Mouse (Mus musculus) spleen, postnatal 10 days (tissue): ENCODE data around the gene Bicd2.
"Not testable (repeated sequence)": the region's sequence is repeated elsewhere in the genome, so short reads cannot be mapped to it uniquely, and the experiment has no call there.

Experiments used
- DNase-seq, 2 experiments: peaks; one replicate each; pipeline ENCODE4 v3.0.0; 2021 to 2022; ENCODE audit warnings: low spot score in 2 of 2

Bicd2 gene

DNA sequence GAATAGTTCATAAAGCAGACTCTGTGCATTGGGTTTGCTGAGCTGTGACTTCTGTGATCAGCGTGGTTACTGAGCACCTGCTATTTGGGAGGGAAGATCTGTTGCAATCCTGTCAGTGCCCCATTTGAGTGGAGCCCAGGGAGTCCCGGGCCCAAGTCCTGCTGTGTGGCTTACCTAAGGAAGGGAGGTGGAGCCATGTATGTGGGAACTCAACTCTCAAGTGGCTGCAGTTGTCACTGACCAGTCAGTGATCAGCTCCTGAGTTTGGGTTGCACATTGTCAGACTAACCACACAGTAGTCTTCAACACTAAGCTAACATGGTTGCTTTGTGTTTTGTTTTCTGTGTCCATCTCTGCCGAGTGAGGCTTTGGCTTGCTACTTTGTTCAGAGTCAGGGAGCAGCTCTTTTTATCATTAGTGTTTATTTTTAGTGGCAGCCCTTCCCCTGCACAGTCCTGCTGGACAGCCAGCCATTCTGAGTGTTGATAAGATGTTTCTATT lies 19.6 kb downstream of the Bicd2 start:
- DNase-seq: no peak

GRCm38 (mm10) chr13:49362364-49362763 lies 21.0 kb downstream of the Bicd2 start:
- DNase-seq: no peak

DNA sequence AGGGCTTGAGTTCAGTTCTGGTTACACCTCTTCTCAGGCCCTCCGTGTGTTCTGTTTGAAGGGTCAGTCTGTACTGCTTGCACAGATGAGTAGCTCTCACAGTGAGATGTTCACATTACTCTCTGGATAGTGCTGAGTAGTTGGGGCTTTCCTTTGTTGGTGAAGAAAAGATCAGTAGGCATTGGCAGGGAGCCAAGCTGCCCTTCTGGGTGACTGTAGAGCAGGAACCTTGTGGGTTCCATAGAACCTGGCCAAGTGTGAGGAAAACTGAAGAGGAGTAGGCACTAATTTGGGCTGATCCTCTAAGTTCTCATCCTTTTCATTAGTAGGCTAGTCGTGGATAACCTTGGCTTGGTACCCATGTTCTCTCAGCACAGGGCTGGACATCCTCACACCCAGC lies 21.4 kb downstream of the Bicd2 start:
- no peak for DNase-seq

- DNase-seq: no peak
These were observed 23.3 kb downstream of the Bicd2 start for GRCm38 (mm10) chr13:49364716-49365115.

DNA sequence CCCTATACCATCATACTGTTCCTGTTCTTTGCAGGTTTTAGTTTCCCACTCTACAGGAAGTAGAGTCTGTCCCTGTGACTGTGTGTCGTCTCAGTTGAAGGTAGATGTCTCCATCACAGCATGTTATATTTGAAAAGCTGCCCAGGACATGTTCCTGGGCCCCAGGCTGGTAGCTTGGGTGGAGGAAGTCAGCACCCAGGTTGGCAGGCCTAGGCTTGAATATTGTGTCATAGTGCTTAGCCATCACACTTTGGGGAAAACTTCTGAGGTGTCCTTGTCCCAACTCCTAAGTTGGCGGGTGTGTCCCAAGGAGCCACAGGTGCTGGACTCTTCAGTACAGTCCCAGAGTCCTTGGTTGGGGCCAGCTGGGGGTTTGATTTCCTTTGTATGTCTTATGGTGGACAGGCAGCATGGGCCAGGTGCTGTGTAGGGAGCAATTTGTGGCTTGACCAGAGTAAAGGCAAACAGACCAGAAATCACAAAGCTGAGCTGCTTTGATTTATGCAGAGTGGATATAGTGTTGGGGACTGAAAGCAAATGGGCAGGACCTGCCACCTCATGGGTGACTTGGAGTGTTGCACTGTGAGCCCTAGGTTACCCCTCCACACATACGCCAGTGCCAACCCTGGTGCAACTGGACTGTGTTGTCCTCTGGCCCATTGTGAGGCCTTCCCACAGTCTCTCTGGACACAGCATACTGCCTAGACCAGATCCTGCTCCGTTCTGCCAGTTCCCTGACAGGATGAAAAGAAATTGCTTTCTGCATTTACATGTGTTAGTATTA lies 26.5 kb downstream of the Bicd2 start:
- DNase-seq: no peak

DNA sequence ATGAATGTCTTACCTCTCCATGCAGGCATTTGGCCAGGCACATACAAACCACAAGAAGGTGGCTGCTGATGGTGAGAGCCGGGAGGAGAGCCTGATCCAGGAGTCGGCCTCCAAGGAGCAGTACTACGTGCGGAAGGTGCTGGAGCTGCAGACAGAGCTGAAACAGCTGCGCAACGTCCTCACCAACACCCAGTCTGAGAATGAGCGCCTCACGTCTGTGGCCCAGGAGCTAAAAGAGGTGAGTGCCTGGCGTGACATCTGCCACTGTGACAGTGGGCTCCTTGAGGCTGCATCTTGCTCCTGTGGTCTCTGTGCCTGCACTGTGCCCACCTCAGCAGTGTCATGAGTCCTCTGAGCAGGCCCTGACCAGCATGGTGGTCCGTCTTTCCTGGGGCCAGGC lies 28.0 kb downstream of the Bicd2 start:
- no peak for DNase-seq

DNA sequence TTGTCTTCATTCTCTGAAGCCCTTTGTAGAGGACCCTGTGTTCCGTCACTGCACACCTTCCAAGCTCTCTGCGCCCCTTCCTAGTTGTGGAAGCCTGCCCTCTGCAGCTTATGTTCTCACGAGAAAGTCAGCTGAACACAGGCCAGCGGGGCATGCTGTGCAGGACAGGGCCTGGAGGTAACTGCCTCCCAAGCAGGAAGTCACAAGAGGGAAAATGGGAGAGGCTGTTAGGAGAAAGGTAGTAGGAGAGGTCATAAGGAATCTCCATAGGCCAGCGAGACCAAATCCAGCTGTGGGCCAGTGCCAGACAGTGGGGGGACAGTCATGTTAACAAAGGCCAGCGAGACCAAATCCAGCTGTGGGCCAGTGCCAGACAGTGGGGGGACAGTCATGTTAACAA lies 28.8 kb downstream of the Bicd2 start:
- not testable (repeated sequence) for DNase-seq

DNA sequence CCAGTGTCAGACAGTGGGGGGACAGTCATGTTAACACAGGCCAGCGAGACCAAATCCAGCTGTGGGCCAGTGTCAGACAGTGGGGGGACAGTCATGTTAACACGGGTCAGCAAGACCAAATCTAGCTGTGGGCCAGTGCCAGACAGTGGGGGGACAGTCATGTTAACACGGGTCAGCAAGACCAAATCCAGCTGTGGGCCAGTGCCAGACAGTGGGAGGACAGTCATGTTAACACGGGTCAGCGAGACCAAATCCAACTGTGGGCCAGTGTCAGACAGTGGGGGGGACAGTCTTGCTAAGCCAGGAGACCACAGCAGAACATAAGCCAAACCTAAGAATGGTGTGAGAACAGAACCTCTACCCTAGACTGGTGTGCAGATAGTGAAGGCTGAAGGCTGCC lies 29.5 kb downstream of the Bicd2 start:
- not testable (repeated sequence) for DNase-seq

- peak in 1 of 2 experiments; percentile 57 for DNase-seq
These were observed 30.1 kb downstream of the Bicd2 start for GRCm38 (mm10) chr13:49371428-49371899.

DNA sequence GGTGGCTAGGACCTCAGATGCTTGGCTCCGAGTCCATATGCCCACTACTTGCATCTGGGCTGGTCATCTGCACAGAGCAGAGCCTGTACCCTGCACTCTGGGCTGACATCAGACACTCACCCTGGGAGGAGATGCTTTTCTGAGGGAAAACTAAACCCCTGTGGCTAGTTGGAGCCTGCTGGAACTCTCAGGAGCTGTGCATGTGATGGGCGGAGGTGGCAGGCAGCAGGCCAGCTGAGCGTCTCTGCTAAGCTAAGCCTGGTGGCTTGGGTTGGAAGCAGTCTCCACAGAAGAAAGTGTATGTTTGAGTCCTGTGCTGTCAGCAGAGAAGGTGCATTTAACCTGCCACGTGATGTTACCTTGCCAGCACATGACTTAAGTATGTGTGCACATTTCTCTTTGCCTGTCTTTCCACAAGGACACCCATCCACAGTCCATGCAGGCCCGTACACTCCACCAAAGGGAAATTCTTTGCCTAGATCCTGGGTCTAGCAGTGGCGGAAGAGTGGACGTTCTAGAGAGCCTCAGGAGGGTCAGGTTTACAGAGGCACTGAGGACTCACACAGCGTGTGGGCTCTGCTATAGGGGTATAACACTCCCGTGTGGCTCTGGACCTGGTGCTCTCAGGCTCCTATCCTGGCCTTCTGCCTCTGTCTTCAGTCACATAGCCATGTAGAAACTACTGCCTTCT lies 31.1 kb downstream of the Bicd2 start:
- no peak for DNase-seq

DNA sequence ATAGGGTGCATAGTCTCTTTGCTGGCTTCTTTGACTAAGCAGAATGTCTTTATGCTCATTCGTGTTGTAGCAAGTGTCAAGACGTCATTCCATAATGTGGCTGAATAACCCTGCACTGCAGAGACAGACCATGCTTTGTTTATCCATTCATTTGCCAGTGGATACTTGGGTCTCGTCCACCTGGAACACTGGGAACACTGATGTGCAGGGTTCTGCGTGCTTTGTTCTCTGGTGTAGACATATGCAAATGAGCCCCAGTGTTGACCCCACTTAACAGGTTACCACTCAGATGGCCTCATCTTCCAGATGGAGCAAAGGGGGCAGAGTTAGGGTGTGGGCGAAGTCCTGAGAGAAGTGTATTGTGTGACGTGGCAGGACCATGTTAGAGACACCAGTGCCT lies 32.9 kb downstream of the Bicd2 start:
- no peak for DNase-seq

DNA sequence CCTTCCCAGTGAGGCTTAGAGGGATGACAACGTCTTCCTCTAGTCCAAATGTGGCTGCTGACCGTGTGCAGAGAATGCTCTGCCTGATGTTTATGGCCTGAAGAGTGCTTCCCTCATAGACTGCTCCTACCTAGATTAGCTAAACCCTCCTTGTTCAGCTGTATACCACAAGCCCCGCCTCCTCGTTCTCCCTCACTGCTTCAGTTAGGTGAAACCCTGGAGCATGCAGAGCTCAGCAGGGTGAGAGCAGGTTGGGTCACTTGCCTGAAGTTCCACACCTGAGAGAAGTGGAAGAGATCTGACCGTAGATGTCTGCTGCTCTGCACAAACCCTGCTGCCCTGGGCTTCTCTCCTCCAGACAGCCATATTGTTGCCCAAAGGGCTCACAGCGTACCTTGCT lies 33.3 kb downstream of the Bicd2 start:
- no peak for DNase-seq

DNA sequence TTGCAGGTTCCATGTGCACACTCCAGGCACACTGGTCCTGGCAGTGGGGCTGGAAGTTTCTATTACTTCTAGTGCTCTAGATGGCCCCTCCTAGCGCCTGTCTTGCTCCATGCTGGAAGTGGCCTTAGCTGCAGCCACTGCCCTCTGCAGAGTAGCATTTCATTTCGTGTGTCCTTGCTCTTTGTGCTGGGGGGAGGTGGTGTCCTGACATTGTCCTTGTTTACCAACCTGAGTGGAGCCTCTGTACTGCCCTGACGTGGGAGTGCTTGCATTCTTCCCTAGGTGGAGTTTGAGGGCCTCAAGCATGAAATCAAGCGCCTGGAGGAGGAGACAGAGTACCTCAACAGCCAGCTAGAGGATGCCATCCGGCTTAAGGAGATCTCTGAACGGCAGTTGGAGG lies 36.2 kb downstream of the Bicd2 start:
- no peak for DNase-seq

GRCm38 (mm10) chr13:49379301-49379700 lies 37.9 kb downstream of the Bicd2 start:
- no peak for DNase-seq

GRCm38 (mm10) chr13:49381230-49381629 lies 39.8 kb downstream of the Bicd2 start:
- peak; percentile 81 to 88 for DNase-seq

- no peak for DNase-seq
These were observed 41.6 kb downstream of the Bicd2 start for GRCm38 (mm10) chr13:49382997-49383396.

DNA sequence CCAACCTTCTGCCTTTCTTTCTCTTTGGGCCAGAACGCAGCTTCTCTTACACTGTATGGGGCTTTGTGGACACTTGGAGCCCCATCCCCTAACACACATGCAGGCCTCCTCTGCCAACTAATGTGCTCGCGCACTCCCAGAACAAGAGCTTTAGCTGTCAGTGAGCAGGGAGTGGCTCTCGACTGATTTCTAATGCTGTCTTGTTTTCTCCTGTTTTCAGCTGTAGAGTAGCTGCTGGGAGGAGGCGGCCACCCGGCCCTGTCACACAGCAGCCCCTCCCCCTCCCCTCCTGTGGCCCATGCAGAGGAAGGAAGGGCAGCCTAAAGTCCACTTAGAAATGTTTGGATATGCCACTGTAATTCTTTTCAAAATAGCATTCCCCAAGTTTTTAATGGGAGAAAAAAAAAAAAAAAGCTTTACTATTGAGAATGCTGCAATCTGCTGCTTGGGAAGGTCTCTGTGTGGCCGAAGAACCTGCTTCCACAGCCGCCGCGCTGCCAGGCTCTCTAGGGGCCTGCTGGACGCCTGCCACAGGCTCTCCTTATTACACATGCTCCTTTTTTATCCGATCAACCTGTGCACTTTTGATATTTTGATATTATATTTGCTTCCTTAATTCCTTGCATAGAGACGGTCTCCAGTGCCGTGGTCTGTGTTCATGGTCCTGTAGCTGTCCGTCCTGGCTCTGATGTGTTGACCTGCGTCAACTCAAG lies 43.5 kb downstream of the Bicd2 start:
- no peak for DNase-seq

DNA sequence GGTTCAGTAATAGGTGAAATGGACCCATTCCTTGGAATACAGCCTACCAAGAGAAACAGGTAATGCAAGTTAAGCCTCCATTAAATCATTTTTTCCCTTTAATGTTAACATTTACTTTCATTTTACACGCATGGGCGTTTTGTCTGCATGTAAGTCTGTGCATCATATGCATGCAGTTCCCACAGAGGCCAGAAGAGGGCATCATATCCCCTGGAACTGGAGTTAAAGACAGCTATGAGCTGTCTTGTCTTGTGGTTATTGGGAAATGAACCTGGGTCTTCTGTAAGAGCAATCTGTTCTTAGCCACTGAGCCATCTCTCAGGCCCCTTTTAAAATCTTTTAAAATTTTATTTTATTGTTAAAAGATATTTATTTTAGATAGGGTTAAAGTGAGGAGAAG lies 50.0 kb downstream of the Bicd2 start:
- peak in 1 of 2 experiments; percentile 49 for DNase-seq

- DNase-seq: no peak
These were observed 52.2 kb downstream of the Bicd2 start for GRCm38 (mm10) chr13:49393579-49393978.

- DNase-seq: no peak
These were observed 53.6 kb downstream of the Bicd2 start for GRCm38 (mm10) chr13:49394886-49395447.

- no peak for DNase-seq
These were observed 55.4 kb downstream of the Bicd2 start for GRCm38 (mm10) chr13:49396798-49397197.

DNA sequence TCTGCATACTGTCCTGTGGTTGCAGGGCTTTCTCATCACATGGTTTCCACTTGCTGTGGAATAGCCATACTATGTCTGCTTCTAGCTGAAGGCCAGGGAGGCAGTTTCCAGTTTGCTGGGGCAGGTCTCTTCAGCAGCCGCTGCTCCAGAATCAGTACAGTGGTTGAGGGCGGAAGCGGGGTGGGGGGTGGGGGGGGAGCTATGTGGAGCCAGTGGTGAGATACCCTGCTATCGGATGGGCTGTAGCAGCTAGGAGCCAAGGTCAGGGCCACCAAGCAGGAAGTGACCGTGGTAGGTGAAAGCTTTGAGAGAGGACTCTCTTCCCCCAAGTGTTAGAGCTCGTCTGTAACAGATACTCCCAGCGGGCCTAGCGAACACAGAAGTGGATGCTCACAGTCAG lies 56.8 kb downstream of the Bicd2 start:
- no peak for DNase-seq
